Mouse (Mus musculus): ENCODE results near the gene Stat3. TPM values are rescaled to one million over a fixed set of nuclear protein-coding genes. Genes with fewer than 3 reads are reported as not detected.

The Stat3 gene
- polyA plus RNA-seq, 1 experiment, result 0.96 TPM

- peaks cover 59% of the 10 kb centered on the region for H3K36me3 ChIP-seq (ENCODE audit: control insufficient read depth)
- TF ChIP-seq TAL1 (IDR thresholded peaks at IDR 0.05; ENCODE audit: low read length), result no peak
- no peak for TF ChIP-seq GATA1 (IDR thresholded peaks at IDR 0.05; ENCODE audit: low read length)
- no peaks in the 10 kb centered on the region for H3K9me3 ChIP-seq (ENCODE audit: control insufficient read depth, low read length)
- H3K4me3 ChIP-seq (replicated peaks), result no peak overlapping the region
- H3K4me1 ChIP-seq (ENCODE audit: control insufficient read depth), result peaks cover 21% of the 10 kb centered on the region
- H3K27me3 ChIP-seq (ENCODE audit: control insufficient read depth), result no peaks in the 10 kb centered on the region
Observed at GRCm38 (mm10) chr11:100875761-100876160, 63.6 kb downstream of the Stat3 start.

DNA sequence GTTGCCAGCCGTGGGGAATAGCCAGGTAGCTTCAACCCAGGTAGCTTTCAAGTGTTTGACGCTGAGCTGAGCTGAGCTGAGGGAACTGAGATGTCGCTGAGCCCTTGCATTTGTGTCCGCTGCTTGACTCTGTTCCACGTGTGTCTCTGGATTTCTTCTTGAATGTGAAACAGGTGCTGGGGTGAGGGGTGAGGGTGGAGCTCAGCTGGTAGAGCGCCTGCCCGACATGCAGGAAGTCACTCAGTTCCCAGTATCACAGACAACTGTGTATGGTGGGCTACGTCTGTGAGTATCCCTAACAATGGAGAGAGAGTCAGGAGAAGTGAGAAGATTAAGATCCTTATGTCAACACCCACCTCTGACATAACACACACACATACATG lies 68.4 kb downstream of the Stat3 start:
- H3K4me1 ChIP-seq (ENCODE audit: control insufficient read depth), result no peaks in the 10 kb centered on the region
- no peaks in the 10 kb centered on the region for H3K27me3 ChIP-seq (ENCODE audit: control insufficient read depth)
- no peak overlapping the region for H3K4me3 ChIP-seq (replicated peaks)
- H3K9me3 ChIP-seq (ENCODE audit: control insufficient read depth, low read length), result no peaks in the 10 kb centered on the region
- no peak for TF ChIP-seq GATA1 (IDR thresholded peaks at IDR 0.05; ENCODE audit: low read length)
- no peak for TF ChIP-seq TAL1 (IDR thresholded peaks at IDR 0.05; ENCODE audit: low read length)
- H3K36me3 ChIP-seq (ENCODE audit: control insufficient read depth), result peaks cover 37% of the 10 kb centered on the region

GRCm38 (mm10) chr11:100870256-100870967 lies 68.9 kb downstream of the Stat3 start:
- Histone ChIP-seq H3K4me3 (replicated peaks) (no peak overlapping the region), H3K27me3 (ENCODE audit: control insufficient read depth) (no peaks in the 10 kb centered on the region), H3K9me3 (ENCODE audit: control insufficient read depth, low read length) (no peaks in the 10 kb centered on the region), H3K4me1 (ENCODE audit: control insufficient read depth) (peaks cover 5% of the 10 kb centered on the region), H3K36me3 (ENCODE audit: control insufficient read depth) (peaks cover 36% of the 10 kb centered on the region)
- no peak for TF ChIP-seq GATA1 (IDR thresholded peaks at IDR 0.05; ENCODE audit: low read length)
- no peak for TF ChIP-seq TAL1 (IDR thresholded peaks at IDR 0.05; ENCODE audit: low read length)

DNA sequence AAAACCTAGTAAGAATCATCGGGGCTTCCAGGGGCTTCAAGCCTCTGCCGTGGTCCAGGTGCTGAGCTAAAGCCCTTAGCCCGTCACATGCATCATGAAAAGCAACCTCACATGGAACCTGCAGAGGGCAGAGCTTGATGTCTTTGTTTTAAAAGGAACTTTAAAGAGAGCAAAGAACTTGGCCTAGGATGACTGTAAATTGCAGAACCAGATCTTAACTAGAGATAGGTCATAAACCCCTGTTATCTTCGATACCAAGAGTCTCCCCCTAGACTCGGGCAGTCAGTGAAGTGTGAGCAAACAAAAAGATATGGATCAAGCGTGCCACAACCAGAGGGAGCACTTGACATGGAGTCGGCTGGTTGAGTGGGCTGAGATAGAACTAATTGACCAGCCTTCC lies 73.7 kb downstream of the Stat3 start:
- peaks cover 25% of the 10 kb centered on the region for H3K4me1 ChIP-seq (ENCODE audit: control insufficient read depth)
- no peaks in the 10 kb centered on the region for H3K9me3 ChIP-seq (ENCODE audit: control insufficient read depth, low read length)
- H3K27me3 ChIP-seq (ENCODE audit: control insufficient read depth), result no peaks in the 10 kb centered on the region
- no peak overlapping the region for H3K4me3 ChIP-seq (replicated peaks)
- peaks cover 18% of the 10 kb centered on the region for H3K36me3 ChIP-seq (ENCODE audit: control insufficient read depth)
- TF ChIP-seq GATA1 (IDR thresholded peaks at IDR 0.05; ENCODE audit: low read length), result no peak
- no peak for TF ChIP-seq TAL1 (IDR thresholded peaks at IDR 0.05; ENCODE audit: low read length)

DNA sequence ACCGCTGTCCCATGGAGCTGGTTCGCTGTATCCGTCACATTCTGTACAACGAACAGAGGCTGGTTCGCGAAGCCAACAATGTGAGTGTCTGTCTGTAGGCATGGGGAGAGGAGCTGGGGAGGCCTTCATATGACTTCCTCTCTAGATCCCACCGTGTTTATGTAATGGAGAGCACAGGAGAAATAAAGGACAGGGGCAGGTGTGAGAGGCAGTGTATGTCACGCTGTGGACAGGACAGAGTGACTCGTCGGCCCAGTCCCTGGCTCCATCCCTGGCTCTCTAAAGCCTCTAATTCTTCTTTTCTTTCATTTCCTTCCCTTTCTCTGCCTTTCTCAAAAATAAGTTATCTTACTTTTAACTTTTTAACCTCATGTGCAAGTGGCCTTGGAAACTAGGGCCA lies 76.2 kb downstream of the Stat3 start:
- no peak for TF ChIP-seq TAL1 (IDR thresholded peaks at IDR 0.05; ENCODE audit: low read length)
- TF ChIP-seq GATA1 (IDR thresholded peaks at IDR 0.05; ENCODE audit: low read length), result no peak
- H3K4me3 ChIP-seq (replicated peaks), result no peak overlapping the region
- no peaks in the 10 kb centered on the region for H3K9me3 ChIP-seq (ENCODE audit: control insufficient read depth, low read length)
- H3K4me1 ChIP-seq (ENCODE audit: control insufficient read depth), result peaks cover 42% of the 10 kb centered on the region
- H3K27me3 ChIP-seq (ENCODE audit: control insufficient read depth), result peaks cover 4% of the 10 kb centered on the region
- H3K36me3 ChIP-seq (ENCODE audit: control insufficient read depth), result peaks cover 12% of the 10 kb centered on the region

- TF ChIP-seq GATA1 (IDR thresholded peaks at IDR 0.05; ENCODE audit: low read length) (no peak), TAL1 (IDR thresholded peaks at IDR 0.05; ENCODE audit: low read length) (no peak)
- Histone ChIP-seq H3K27me3 (ENCODE audit: control insufficient read depth) (peaks cover 10% of the 10 kb centered on the region), H3K9me3 (ENCODE audit: control insufficient read depth, low read length) (no peaks in the 10 kb centered on the region), H3K4me3 (replicated peaks) (no peak overlapping the region), H3K4me1 (ENCODE audit: control insufficient read depth) (peaks cover 42% of the 10 kb centered on the region), H3K36me3 (ENCODE audit: control insufficient read depth) (peaks cover 9% of the 10 kb centered on the region)
Observed at GRCm38 (mm10) chr11:100861836-100862235, 77.5 kb downstream of the Stat3 start.

DNA sequence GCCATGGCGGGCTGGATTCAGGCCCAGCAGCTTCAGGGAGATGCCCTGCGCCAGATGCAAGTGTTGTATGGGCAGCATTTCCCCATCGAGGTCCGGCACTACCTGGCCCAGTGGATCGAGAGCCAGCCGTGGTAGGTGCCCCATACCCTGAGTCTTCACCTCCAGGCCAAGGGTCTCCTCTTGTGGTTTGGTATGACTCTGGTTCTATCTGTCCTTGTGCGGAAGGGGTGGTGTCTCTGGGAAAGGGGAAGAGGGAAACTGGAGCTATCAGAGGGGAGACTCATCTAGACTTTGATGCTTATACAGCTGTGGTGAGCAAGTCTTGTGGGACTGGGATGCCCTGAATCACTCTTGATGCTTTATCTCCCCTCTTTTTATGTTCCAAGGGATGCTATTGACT lies 78.0 kb downstream of the Stat3 start:
- TF ChIP-seq TAL1 (IDR thresholded peaks at IDR 0.05; ENCODE audit: low read length) (no peak), GATA1 (IDR thresholded peaks at IDR 0.05; ENCODE audit: low read length) (no peak)
- Histone ChIP-seq H3K27me3 (ENCODE audit: control insufficient read depth) (peaks cover 12% of the 10 kb centered on the region), H3K36me3 (ENCODE audit: control insufficient read depth) (peaks cover 9% of the 10 kb centered on the region), H3K9me3 (ENCODE audit: control insufficient read depth, low read length) (no peaks in the 10 kb centered on the region), H3K4me3 (replicated peaks) (peak overlapping the region; percentile 67), H3K4me1 (ENCODE audit: control insufficient read depth) (peaks cover 42% of the 10 kb centered on the region)

DNA sequence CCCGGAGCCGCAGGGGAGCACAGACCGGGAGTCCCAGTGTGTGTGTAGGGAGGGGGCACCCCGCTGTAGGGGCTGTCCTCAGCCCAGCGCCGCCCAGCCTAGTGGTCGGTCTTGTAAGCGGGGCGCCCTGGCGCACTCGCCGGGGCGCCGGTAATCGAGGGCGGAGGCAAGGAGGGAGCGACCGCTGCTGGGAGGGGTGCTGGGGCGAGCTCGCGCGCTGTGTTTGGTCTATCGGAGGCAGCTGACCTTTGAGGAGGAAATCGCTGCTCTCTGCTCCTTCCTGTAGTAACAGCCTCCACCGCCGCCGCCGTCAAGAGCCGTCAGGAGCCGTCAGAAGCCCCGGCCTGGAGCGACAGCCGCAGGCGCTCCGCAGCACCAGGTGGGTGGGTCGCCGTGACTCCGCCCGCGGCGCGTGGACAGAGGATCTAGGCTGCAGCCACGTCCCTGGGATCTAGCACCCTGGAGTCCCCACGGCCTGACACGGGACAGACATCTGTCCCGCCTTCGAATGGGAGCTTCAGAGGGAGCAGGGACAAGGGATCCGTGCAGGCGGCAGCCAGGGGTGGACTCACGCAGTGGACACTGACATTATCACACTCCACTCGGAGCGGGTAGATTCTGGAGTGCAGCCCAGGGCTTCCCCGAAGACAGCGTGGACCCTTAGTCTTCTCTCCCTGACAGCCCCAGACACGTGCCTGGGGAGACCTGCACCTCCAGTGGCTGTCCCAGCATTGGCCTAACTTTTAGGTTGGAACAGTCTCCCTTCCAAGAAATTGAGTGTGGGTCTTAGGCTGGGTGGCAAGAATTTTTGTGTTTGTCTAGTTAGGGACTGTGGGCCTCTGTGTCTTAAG lies 78.9 kb downstream of the Stat3 start:
- TF ChIP-seq GATA1 (IDR thresholded peaks at IDR 0.05; ENCODE audit: low read length) (no peak), TAL1 (IDR thresholded peaks at IDR 0.05; ENCODE audit: low read length) (no peak)
- H3K4me3 ChIP-seq (replicated peaks), result peak overlapping the region; percentile 67
- peaks cover 6% of the 10 kb centered on the region for H3K36me3 ChIP-seq (ENCODE audit: control insufficient read depth)
- H3K4me1 ChIP-seq (ENCODE audit: control insufficient read depth), result peaks cover 36% of the 10 kb centered on the region
- H3K9me3 ChIP-seq (ENCODE audit: control insufficient read depth, low read length), result no peaks in the 10 kb centered on the region
- peaks cover 16% of the 10 kb centered on the region for H3K27me3 ChIP-seq (ENCODE audit: control insufficient read depth)

- Histone ChIP-seq H3K27me3 (ENCODE audit: control insufficient read depth) (peaks cover 19% of the 10 kb centered on the region), H3K4me3 (replicated peaks) (peak overlapping the region; percentile 67), H3K9me3 (ENCODE audit: control insufficient read depth, low read length) (no peaks in the 10 kb centered on the region), H3K4me1 (ENCODE audit: control insufficient read depth) (peaks cover 36% of the 10 kb centered on the region), H3K36me3 (ENCODE audit: control insufficient read depth) (peaks cover 2% of the 10 kb centered on the region; the same call in 1 of the 2 replicates)
- TF ChIP-seq TAL1 (IDR thresholded peaks at IDR 0.05; ENCODE audit: low read length) (no peak), GATA1 (IDR thresholded peaks at IDR 0.05; ENCODE audit: low read length) (no peak)
Observed at GRCm38 (mm10) chr11:100859579-100860075, 79.7 kb downstream of the Stat3 start.

Measured in erythroblast, embryonic 14.5 days (primary cell).